Mouse (Mus musculus) E14TG2a.4 (cell line): ENCODE results near the gene Cela2a.

Experiments
- CTCF ChIP-seq: conservative IDR thresholded peaks from 2 replicates; pipeline ENCODE4 v1.5.1; 2014; ENCODE audit warnings: low read length
- POU5F1 ChIP-seq: IDR thresholded peaks from 2 replicates; pipeline ENCODE4 v1.6.1; 2014; ENCODE audit warnings: low read length, borderline replicate concordance

GRCm38 (mm10) chr4:141869436-141870215 is 43.7 kb upstream of the Cela2a start:
- TF ChIP-seq CTCF (no peak), POU5F1 (no peak)
